Mouse (Mus musculus) kidney, postnatal 0 days (tissue): Measurements from ENCODE around the gene Iqch. TPM values are rescaled to one million over a fixed set of nuclear protein-coding genes. Genes with fewer than 3 reads are reported as not detected.

Experiments
- ATAC-seq: fragments of 200-750 bp; cut with Nextera tagmentation; replicated peaks from 2 replicates; pipeline ENCODE4 v1.8.0; 2017; ENCODE audit warnings: low read depth, moderate number of reproducible peaks, moderate TSS enrichment, moderate library complexity; ENCODE audit not compliant: low FRiP score
- DNase-seq: peaks from one replicate; pipeline ENCODE4 v3.0.0-alpha.2; 2016; ENCODE audit warnings: low spot score
- H3K27ac ChIP-seq: fragments of 300-500 bp; sonication (generic); 2 replicates; pipeline ENCODE4 v1.5.1; 2014; ENCODE audit warnings: mild to moderate bottlenecking
- H3K27me3 ChIP-seq: fragments of 300-500 bp; sonication (generic); 2 replicates; pipeline ENCODE4 v1.6.1; 2014; ENCODE audit warnings: low read length, mixed read lengths; ENCODE audit not compliant: insufficient read depth
- H3K36me3 ChIP-seq: fragments of 300-500 bp; sonication (generic); 2 replicates; pipeline ENCODE4 v1.6.1; 2014; ENCODE audit warnings: low read length, mixed read lengths; ENCODE audit not compliant: insufficient read depth
- H3K4me1 ChIP-seq: fragments of 300-500 bp; sonication (generic); replicated peaks from 2 replicates; pipeline ENCODE4 v1.6.1; 2014; ENCODE audit warnings: antibody characterized with exemption, low read length, mixed read lengths; ENCODE audit not compliant: insufficient read depth
- H3K4me2 ChIP-seq: fragments of 300-500 bp; sonication (generic); 2 replicates; pipeline ENCODE4 v1.6.1; 2014; ENCODE audit warnings: mild to moderate bottlenecking, low read length, moderate library complexity, mixed read lengths
- H3K4me3 ChIP-seq: fragments of 300-500 bp; sonication (generic); replicated peaks from 2 replicates; pipeline ENCODE4 v1.5.1; 2014; ENCODE audit warnings: low read depth, low read length
- H3K9ac ChIP-seq: fragments of 300-500 bp; sonication (generic); 2 replicates; pipeline ENCODE4 v1.6.1; 2014; ENCODE audit warnings: low read depth, low read length
- H3K9me3 ChIP-seq: fragments of 300-500 bp; sonication (generic); replicated peaks from 2 replicates; pipeline ENCODE4 v1.6.1; 2016; ENCODE audit warnings: low read length, inconsistent platforms, mixed read lengths
- CTCF ChIP-seq: IDR thresholded peaks from 2 replicates; pipeline ENCODE4 v1.5.1; 2016; ENCODE audit warnings: antibody characterized with exemption, low read depth, mild to moderate bottlenecking, moderate library complexity
- WGBS: fragments of 180-500 bp; shearing (Covaris S2); extraction: QIAGEN DNeasy Blood & Tissue Kit; methylation state at CpG from one replicate; pipeline ENCODE4 v1.1.7; 2014; 5-methylcytosine and 5-hydroxymethylcytosine counted together
- polyA plus RNA-seq: library from polyadenylated mRNA; unstranded; fragments of >200 nt; fragmentation: Nextera tagmentation; extraction: Ambion mirVana; gene quantifications from 2 replicates; pipeline ENCODE4 v1.2.1, GENCODE M21; 2015

The Iqch gene
- polyA plus RNA-seq, 1 experiment from 2014 or later = 0.11 TPM

DNA sequence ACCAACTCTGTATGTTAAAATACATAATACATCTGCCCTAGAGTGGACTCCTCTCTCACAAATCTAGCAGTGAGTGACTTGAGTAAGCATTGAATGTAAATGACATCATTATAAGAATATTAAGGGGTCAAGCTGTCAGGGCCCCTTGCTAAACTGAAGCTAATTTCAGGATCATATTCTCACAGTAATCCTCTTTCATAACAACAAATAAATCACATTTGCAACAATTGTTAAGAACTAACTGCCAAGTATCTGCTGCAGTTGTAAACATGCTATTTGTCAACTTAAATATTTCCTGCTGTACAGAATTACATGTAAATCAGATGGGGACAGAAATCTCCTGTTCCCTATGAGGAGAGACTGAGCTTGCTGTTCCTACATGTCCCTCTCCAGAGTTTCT is 145.9 kb downstream of the Iqch start:
- ATAC-seq (no peak), DNase-seq (peak; percentile 64)

DNA sequence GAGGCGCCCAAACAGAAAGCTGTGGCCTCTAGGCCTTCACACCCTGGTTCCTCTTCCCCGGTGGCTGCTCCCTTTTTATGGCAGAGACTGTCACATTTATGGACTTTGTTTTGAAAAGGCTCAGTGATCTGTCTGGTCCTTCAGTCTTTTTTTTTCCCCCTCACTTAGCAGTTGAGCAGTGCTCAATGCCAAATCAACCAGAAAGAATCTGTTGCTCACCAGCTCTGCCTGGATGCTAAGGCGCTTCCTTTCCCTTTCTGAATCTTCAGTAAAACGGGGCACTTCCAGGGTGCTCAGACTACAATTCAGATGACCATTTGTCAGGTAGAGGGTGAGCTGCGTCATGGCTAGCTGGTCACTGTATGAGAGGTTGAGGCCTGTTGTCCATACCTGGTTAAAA is 148.0 kb downstream of the Iqch start:
- ATAC-seq = no peak
- Histone ChIP-seq H3K4me3 (no peak overlapping the region), H3K36me3 (no peaks in the 10 kb centered on the region), H3K9me3 (no peaks in the 10 kb centered on the region), H3K4me1 (no peaks in the 10 kb centered on the region), H3K4me2 (no peak overlapping the region), H3K27me3 (no peaks in the 10 kb centered on the region), H3K27ac (no peak overlapping the region), H3K9ac (no peak overlapping the region)
- DNase-seq = peak; percentile 18
- 51% methylated on average over 5 of the region's 5 CpGs for WGBS
- no peak for TF ChIP-seq CTCF

More for the DNA sequence above, 145.9 kb downstream of the Iqch start:
- H3K27ac ChIP-seq = no peak overlapping the region
- no peak overlapping the region for H3K4me3 ChIP-seq
- no peak overlapping the region for H3K9ac ChIP-seq
- TF ChIP-seq CTCF = no peak
- H3K36me3 ChIP-seq = no peaks in the 10 kb centered on the region
- H3K27me3 ChIP-seq = no peaks in the 10 kb centered on the region
- no peak overlapping the region for H3K4me2 ChIP-seq
- no peaks in the 10 kb centered on the region for H3K4me1 ChIP-seq
- H3K9me3 ChIP-seq = no peaks in the 10 kb centered on the region

DNA sequence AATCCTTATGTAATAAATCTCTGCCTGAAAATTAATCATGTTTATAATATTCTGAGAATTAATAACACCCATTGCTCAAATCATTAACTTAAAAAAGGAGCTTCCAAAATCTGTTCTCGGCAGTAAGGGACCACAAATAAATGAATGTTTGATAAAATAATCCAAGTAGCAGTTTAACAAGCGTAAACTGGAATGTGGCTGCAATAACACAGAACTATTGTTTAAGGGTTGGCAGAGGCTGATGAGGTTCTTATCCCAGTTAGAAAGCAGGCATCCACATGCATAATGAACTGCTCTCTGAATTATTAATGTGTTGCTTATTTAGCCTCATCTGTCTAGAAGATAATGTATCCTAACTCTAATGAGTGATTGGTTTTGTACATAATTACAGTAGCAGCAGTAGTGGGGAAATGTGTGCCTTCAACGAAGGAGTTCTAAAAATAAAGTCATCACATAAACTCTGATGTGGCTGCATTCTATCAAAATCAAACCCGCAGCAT is 151.7 kb downstream of the Iqch start:
- no peak for ATAC-seq
- WGBS = 62% methylated on average over 4 of the region's 4 CpGs
- no peak for TF ChIP-seq CTCF

DNA sequence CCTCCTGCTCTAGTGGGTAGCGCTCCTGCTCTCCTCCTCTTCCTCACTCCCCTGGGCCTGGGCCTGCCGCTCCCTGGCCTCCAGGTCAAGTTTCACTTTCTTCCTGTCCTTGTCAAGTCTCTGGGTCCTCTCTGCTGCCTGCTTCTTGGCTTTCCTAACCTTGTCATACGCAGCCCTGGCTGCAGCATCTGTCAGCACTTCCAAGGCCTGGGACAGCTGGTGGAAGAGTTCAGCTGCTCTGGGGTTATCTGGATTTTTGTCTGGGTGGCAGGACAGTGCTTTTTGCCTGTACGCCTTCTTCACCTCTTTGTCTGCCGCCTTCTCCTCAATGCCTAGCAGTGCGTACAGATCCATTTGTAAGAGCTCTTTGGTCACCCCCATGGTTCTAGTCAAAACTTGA is 158.6 kb downstream of the Iqch start:
- no peak overlapping the region for H3K4me3 ChIP-seq
- DNase-seq (no peak), ATAC-seq (no peak)
- H3K36me3 ChIP-seq = no peaks in the 10 kb centered on the region
- whole genome bisulfite sequencing = 64% methylated on average over 6 of the region's 6 CpGs
- no peak overlapping the region for H3K4me2 ChIP-seq
- no peak for TF ChIP-seq CTCF
- no peak overlapping the region for H3K27ac ChIP-seq
- H3K9me3 ChIP-seq = no peaks in the 10 kb centered on the region
- H3K4me1 ChIP-seq = no peaks in the 10 kb centered on the region
- H3K9ac ChIP-seq = no peak overlapping the region
- no peaks in the 10 kb centered on the region for H3K27me3 ChIP-seq

More for the DNA sequence above, 151.7 kb downstream of the Iqch start:
- Histone ChIP-seq H3K9me3 (no peaks in the 10 kb centered on the region), H3K4me2 (no peak overlapping the region), H3K4me1 (no peaks in the 10 kb centered on the region), H3K4me3 (no peak overlapping the region), H3K27me3 (no peaks in the 10 kb centered on the region), H3K36me3 (no peaks in the 10 kb centered on the region), H3K9ac (no peak overlapping the region), H3K27ac (no peak overlapping the region)
- DNase-seq = no peak

DNA sequence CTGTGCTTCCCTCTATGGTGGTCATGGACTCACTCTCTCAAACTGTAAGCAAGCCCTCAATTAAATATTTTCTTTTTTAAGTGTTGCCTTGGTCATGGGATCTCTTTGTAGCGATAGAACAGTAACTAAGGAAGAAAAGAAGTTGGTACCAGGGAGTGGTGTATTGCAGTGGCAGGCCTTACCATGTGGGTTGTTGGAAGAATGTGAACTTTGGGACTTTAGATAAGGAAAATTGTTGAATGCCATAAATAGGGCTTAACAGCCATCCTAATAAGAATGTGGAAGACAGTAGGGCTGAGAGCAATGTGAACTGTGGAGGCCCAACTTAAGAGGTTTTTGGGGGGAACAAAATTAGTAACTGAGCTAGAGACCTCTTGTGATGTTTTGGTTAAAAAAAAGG is 171.6 kb downstream of the Iqch start:
- H3K9ac ChIP-seq = no peak overlapping the region
- H3K36me3 ChIP-seq = no peaks in the 10 kb centered on the region
- no peak for DNase-seq
- H3K4me2 ChIP-seq = no peak overlapping the region
- H3K4me1 ChIP-seq = no peaks in the 10 kb centered on the region
- no peak for ATAC-seq
- no peaks in the 10 kb centered on the region for H3K27me3 ChIP-seq
- H3K27ac ChIP-seq = no peak overlapping the region
- no peak overlapping the region for H3K4me3 ChIP-seq
- TF ChIP-seq CTCF = no peak
- WGBS = 79% methylated on average over 1 of the region's 1 CpGs
- H3K9me3 ChIP-seq = no peaks in the 10 kb centered on the region

DNA sequence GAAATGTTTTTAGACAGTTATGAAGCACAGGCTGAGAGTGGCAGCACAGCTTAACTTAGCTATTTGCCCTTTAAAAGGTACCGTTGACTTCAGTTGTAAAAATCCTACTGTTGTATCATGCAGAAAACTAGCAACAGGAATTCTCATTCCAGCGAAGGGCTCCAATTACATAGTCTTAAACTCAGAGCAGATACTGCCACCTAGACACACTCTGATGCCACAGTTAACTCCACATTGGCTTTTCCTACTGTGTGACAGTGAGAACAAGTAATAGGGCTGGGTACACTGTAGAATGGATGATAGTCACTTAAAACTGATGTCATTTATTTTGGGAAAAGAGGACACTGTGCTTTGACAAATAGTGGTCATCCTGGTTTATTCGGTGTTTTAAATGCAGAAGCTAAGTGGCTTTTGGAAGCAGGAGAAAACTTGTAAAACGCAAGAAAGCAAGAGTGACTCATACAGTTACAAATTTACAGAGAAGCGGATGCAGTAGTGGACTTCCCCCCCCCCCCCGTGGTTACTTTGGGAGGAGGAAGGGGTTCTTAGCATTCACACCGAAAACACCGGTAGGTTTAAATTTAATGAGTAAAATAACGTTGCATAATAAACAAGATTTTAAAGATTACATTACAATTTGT is 181.1 kb downstream of the Iqch start:
- 41% methylated on average over 9 of the region's 9 CpGs for WGBS
- H3K9ac ChIP-seq = no peak overlapping the region
- H3K36me3 ChIP-seq = no peaks in the 10 kb centered on the region
- no peaks in the 10 kb centered on the region for H3K4me1 ChIP-seq
- ATAC-seq (no peak), DNase-seq (peak; percentile 76)
- no peaks in the 10 kb centered on the region for H3K27me3 ChIP-seq
- no peaks in the 10 kb centered on the region for H3K9me3 ChIP-seq
- H3K4me2 ChIP-seq = no peak overlapping the region
- no peak overlapping the region for H3K27ac ChIP-seq
- no peak overlapping the region for H3K4me3 ChIP-seq
- peak; percentile 61 for TF ChIP-seq CTCF

DNA sequence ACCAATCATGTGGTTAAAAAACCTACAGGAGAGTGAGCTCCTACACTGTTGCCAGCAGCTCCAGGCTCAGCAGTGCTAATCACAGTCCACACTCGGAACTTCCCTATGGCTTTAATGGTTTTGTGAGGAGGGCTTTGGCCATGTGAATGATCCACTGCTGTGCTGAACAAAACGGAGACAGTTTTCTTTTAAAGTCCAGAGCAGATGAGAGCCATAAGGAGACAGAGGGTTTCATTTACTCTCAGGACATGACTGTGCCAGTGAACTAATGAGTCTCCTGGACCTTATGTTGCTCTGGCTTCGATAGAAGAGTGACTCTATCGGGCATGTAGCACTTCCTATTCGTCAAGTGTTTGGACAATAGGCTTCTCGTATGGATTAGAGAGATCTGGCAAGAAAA is 181.9 kb downstream of the Iqch start:
- no peak overlapping the region for H3K4me3 ChIP-seq
- 52% methylated on average over 6 of the region's 6 CpGs for WGBS
- ATAC-seq (no peak), DNase-seq (no peak)
- TF ChIP-seq CTCF = no peak
- no peaks in the 10 kb centered on the region for H3K36me3 ChIP-seq
- no peak overlapping the region for H3K4me2 ChIP-seq
- no peak overlapping the region for H3K27ac ChIP-seq
- no peaks in the 10 kb centered on the region for H3K9me3 ChIP-seq
- no peaks in the 10 kb centered on the region for H3K27me3 ChIP-seq
- no peaks in the 10 kb centered on the region for H3K4me1 ChIP-seq
- H3K9ac ChIP-seq = no peak overlapping the region
